Mouse (Mus musculus) neural tube, embryonic 11.5 days (tissue): ENCODE measurements at regions not wholly inside any gene's neighbourhood (a gene's known extent, or its start where the extent isn't known, plus 50 kb on each side); places are given as distances from the start of the nearest gene placed in this dataset.

Source experiments
- ATAC-seq: fragments of 200-750 bp; cut with Nextera tagmentation; 2 replicates; pipeline ENCODE4 v1.8.0; 2017; ENCODE audit warnings: moderate number of reproducible peaks, mild to moderate bottlenecking, moderate TSS enrichment, moderate library complexity; ENCODE audit not compliant: insufficient read depth, low FRiP score, low TSS enrichment
- DNase-seq: peaks from one replicate; pipeline ENCODE4 v3.0.0-alpha.2; 2015; ENCODE audit warnings: low spot score
- H3K27ac ChIP-seq: fragments of 300-500 bp; sonication (generic); 2 replicates; pipeline ENCODE4 v1.5.1; 2014; ENCODE audit warnings: low read depth, mild to moderate bottlenecking, low read length
- H3K27me3 ChIP-seq: fragments of 300-500 bp; sonication (generic); 2 replicates; pipeline ENCODE4 v1.6.1; 2014; ENCODE audit warnings: mild to moderate bottlenecking, low read length, mixed read lengths; ENCODE audit not compliant: control insufficient read depth, insufficient read depth
- H3K36me3 ChIP-seq: fragments of 300-500 bp; sonication (generic); 2 replicates; pipeline ENCODE4 v1.6.1; 2014; ENCODE audit warnings: mild to moderate bottlenecking, low read length, moderate library complexity, mixed read lengths; ENCODE audit not compliant: control insufficient read depth, insufficient read depth
- H3K4me1 ChIP-seq: fragments of 300-500 bp; sonication (generic); 2 replicates; pipeline ENCODE4 v1.6.1; 2014; ENCODE audit warnings: low read length, mixed read lengths; ENCODE audit not compliant: control insufficient read depth, insufficient read depth
- H3K4me2 ChIP-seq: fragments of 300-500 bp; sonication (generic); 2 replicates; pipeline ENCODE4 v1.6.1; 2014; ENCODE audit warnings: low read depth, mild to moderate bottlenecking, moderate library complexity
- H3K4me3 ChIP-seq: fragments of 300-500 bp; sonication (generic); 2 replicates; pipeline ENCODE4 v1.5.1; 2014; ENCODE audit warnings: low read depth, low read length
- H3K9ac ChIP-seq: fragments of 300-500 bp; sonication (generic); 2 replicates; pipeline ENCODE4 v1.6.1; 2014; ENCODE audit warnings: mild to moderate bottlenecking, low read length
- H3K9me3 ChIP-seq: fragments of 300-500 bp; sonication (generic); 2 replicates; pipeline ENCODE4 v1.6.1; 2016; ENCODE audit warnings: low read length; ENCODE audit not compliant: control insufficient read depth
- WGBS: fragments of 180-500 bp; shearing (Covaris S2); extraction: QIAGEN DNeasy Blood & Tissue Kit; methylation state at CpG from one replicate; pipeline ENCODE4 v1.1.7; 2014; 5-methylcytosine and 5-hydroxymethylcytosine counted together

DNA sequence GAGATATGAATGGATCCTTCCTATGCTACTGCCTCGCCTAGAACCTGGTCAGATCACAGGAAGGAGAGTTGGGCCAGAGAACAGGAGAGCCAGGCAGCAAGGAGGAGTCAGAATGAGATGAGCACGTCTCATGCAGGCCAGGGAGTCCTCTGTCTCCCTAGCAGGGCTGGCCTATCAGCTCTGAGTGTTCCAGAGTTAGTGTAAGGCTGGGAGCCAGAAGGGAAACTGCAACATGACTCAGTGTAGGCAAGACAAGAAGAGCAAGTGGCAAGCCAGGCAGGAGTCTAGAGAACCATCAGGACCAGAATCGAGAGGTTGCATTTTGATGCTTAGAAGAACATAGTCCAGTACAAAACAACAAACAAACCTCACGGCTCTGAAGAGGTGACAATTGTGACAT, 249.6 kb downstream of the Hivep2 start:
- H3K36me3 ChIP-seq: no peaks in the 10 kb centered on the region
- H3K27me3 ChIP-seq: no peaks in the 10 kb centered on the region
- ATAC-seq (no peak), DNase-seq (no peak)
- no peaks in the 10 kb centered on the region for H3K9me3 ChIP-seq
- no peaks in the 10 kb centered on the region for H3K4me1 ChIP-seq
- 80% methylated on average over 4 of the region's 4 CpGs for WGBS
- no peak overlapping the region for H3K4me2 ChIP-seq
- H3K4me3 ChIP-seq: no peak overlapping the region
- no peak overlapping the region for H3K9ac ChIP-seq
- H3K27ac ChIP-seq: no peak overlapping the region

DNA sequence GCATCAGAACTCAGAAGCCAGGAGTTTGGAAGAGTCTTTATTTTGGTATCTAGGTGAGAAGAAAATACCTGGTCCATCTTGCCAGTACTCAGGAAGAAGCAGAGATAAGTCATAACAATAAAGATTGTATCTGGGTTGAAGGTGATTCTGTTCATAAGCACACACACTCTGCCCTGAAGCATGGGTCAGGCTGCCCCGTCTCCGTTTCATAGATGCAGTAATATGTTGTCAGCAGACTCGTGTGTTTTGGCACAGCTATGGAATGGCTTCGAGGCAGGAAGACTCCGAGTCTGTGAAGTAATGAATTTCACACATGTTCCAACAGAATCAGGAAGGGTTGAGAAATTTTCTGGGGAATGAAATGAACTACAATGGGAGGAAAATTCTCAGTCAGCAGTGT, 247.7 kb downstream of the Hivep2 start:
- Histone ChIP-seq H3K4me3 (no peak overlapping the region), H3K36me3 (no peaks in the 10 kb centered on the region), H3K4me2 (no peak overlapping the region), H3K27ac (no peak overlapping the region), H3K9me3 (no peaks in the 10 kb centered on the region), H3K4me1 (no peaks in the 10 kb centered on the region), H3K9ac (no peak overlapping the region), H3K27me3 (no peaks in the 10 kb centered on the region)
- WGBS: 82% methylated on average over 5 of the region's 5 CpGs
- no peak for DNase-seq
- no peak for ATAC-seq

DNA sequence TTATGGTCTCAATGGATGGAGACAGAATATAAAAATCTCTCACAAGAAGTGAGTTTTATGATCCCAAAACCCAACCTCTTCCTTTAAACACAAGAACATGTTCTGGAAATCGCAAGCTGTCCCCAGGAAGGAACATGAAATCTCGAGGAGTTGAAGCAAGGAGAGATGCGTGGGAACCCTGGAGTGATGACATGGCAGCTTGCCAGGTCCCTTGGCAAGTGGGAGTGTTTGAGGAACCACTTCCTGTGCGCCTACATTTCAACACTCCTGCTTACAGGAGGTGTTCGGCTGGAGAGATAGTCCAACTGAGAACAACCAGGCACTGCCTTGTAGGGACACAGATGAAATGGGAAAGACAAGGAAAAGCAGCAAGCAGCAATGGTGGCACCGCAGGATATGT, 246.1 kb downstream of the Hivep2 start:
- no peaks in the 10 kb centered on the region for H3K27me3 ChIP-seq
- no peak for ATAC-seq
- no peaks in the 10 kb centered on the region for H3K9me3 ChIP-seq
- no peak overlapping the region for H3K4me3 ChIP-seq
- H3K4me1 ChIP-seq: no peaks in the 10 kb centered on the region
- no peak overlapping the region for H3K27ac ChIP-seq
- no peak overlapping the region for H3K4me2 ChIP-seq
- 80% methylated on average over 6 of the region's 6 CpGs for WGBS
- DNase-seq: no peak
- no peak overlapping the region for H3K9ac ChIP-seq
- H3K36me3 ChIP-seq: no peaks in the 10 kb centered on the region

DNA sequence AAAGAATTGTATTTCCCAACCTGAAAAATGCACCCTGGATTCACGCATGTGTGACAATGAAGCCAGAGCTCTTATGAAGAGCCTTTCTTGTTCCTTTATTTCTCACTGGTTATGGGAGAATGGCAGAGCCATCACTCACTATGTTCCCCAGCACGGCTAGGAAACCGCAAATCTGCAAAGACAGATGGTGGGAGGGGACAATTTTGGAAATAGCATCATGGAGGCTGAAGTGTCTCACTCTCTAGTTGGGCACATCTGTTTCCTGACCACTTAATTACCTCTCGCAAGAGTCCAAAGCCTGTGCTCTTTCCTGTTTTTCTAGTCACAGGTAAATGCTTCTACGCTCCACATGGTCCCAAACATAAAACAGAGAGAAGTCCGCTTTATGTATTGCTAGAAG, 245.6 kb downstream of the Hivep2 start:
- Histone ChIP-seq H3K27me3 (no peaks in the 10 kb centered on the region), H3K9me3 (no peaks in the 10 kb centered on the region), H3K9ac (no peak overlapping the region), H3K4me1 (no peaks in the 10 kb centered on the region), H3K27ac (no peak overlapping the region), H3K4me2 (no peak overlapping the region), H3K36me3 (no peaks in the 10 kb centered on the region), H3K4me3 (no peak overlapping the region)
- no peak for DNase-seq
- WGBS: 69% methylated on average over 6 of the region's 6 CpGs
- ATAC-seq: no peak

GRCm38 (mm10) chr10:14210445-14210844, 244.6 kb downstream of the Hivep2 start:
- no peaks in the 10 kb centered on the region for H3K27me3 ChIP-seq
- H3K9ac ChIP-seq: no peak overlapping the region
- 92% methylated on average over 8 of the region's 8 CpGs for WGBS
- H3K4me1 ChIP-seq: no peaks in the 10 kb centered on the region
- DNase-seq (no peak), ATAC-seq (no peak)
- no peak overlapping the region for H3K4me2 ChIP-seq
- no peak overlapping the region for H3K4me3 ChIP-seq
- no peak overlapping the region for H3K27ac ChIP-seq
- no peaks in the 10 kb centered on the region for H3K9me3 ChIP-seq
- H3K36me3 ChIP-seq: no peaks in the 10 kb centered on the region

GRCm38 (mm10) chr10:14210045-14210444, 244.2 kb downstream of the Hivep2 start:
- no peak overlapping the region for H3K9ac ChIP-seq
- no peaks in the 10 kb centered on the region for H3K27me3 ChIP-seq
- H3K27ac ChIP-seq: no peak overlapping the region
- DNase-seq: no peak
- no peak for ATAC-seq
- no peaks in the 10 kb centered on the region for H3K9me3 ChIP-seq
- H3K36me3 ChIP-seq: no peaks in the 10 kb centered on the region
- no peak overlapping the region for H3K4me3 ChIP-seq
- H3K4me2 ChIP-seq: no peak overlapping the region
- no peaks in the 10 kb centered on the region for H3K4me1 ChIP-seq
- WGBS: 86% methylated on average over 6 of the region's 6 CpGs

DNA sequence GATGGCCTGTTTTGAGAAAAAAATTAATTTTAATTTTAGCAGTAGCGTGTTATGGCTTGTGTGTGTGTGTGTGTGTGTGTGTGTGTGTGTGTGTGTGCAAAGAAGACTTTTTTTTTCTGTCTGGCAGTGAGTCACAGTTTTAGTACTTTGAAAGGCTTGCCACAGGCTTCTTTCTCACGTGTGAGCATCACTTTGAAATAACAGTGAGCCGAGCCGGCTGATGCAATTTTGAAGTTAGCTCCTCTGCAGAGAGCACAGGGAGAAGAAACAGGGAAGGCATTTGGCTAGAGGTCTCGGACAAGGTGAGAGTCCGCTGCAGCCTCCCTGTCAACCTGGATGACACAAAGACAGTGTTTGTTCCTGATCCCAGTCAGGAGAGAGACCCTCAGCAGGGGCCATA, 242.3 kb downstream of the Hivep2 start:
- no peak for DNase-seq
- no peaks in the 10 kb centered on the region for H3K36me3 ChIP-seq
- no peaks in the 10 kb centered on the region for H3K27me3 ChIP-seq
- ATAC-seq: no peak
- H3K4me3 ChIP-seq: no peak overlapping the region
- WGBS: 84% methylated on average over 6 of the region's 6 CpGs
- H3K9me3 ChIP-seq: no peaks in the 10 kb centered on the region
- H3K4me1 ChIP-seq: no peaks in the 10 kb centered on the region
- no peak overlapping the region for H3K27ac ChIP-seq
- H3K9ac ChIP-seq: no peak overlapping the region
- H3K4me2 ChIP-seq: no peak overlapping the region

DNA sequence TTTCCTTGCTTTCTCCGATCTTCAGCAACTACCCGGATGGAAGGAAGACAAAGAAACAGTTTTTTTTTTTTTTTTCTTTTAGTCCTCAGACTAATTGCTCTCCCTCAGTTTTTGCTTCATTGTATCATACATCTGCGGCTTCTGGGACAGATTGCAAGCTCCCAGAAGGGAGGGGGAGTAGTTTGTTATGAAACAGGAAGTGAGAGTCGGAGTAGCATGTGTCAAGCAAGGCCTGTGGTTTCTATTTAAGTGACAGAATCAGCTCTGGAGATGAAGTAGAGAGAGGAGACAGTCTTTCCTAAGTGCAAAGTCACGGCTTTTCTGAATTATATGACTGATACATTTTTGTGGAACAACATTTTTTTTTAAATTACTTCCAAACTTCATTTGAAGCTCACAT, 241.7 kb downstream of the Hivep2 start:
- no peaks in the 10 kb centered on the region for H3K27me3 ChIP-seq
- no peak overlapping the region for H3K4me2 ChIP-seq
- 80% methylated on average over 5 of the region's 5 CpGs for WGBS
- H3K4me3 ChIP-seq: no peak overlapping the region
- DNase-seq: no peak
- no peaks in the 10 kb centered on the region for H3K4me1 ChIP-seq
- H3K36me3 ChIP-seq: no peaks in the 10 kb centered on the region
- no peak for ATAC-seq
- no peak overlapping the region for H3K27ac ChIP-seq
- no peak overlapping the region for H3K9ac ChIP-seq
- H3K9me3 ChIP-seq: no peaks in the 10 kb centered on the region

- ATAC-seq (no peak), DNase-seq (no peak)
- Histone ChIP-seq H3K27me3 (no peaks in the 10 kb centered on the region), H3K4me2 (no peak overlapping the region), H3K4me1 (no peaks in the 10 kb centered on the region), H3K27ac (no peak overlapping the region), H3K9me3 (no peaks in the 10 kb centered on the region), H3K4me3 (no peak overlapping the region), H3K9ac (no peak overlapping the region), H3K36me3 (no peaks in the 10 kb centered on the region)
- WGBS: 90% methylated on average over 5 of the region's 5 CpGs
These were observed 241.2 kb downstream of the Hivep2 start for GRCm38 (mm10) chr10:14207051-14207570.
